Mouse (Mus musculus) neural tube, embryonic 14.5 days (tissue): ENCODE data around the gene Ccdc92b. TPM values are rescaled to one million over a fixed set of nuclear protein-coding genes. Genes with fewer than 3 reads are reported as not detected.

Source experiments
- ATAC-seq: fragments of 200-750 bp; cut with Nextera tagmentation; 2 replicates; pipeline ENCODE4 v1.8.0; 2017; ENCODE audit warnings: low read depth, mild to moderate bottlenecking, moderate TSS enrichment, moderate library complexity
- H3K27ac ChIP-seq: fragments of 300-500 bp; sonication (generic); 2 replicates; pipeline ENCODE4 v1.5.1; 2014; ENCODE audit warnings: low read depth, mild to moderate bottlenecking, control low read depth, low read length, moderate library complexity, mixed read lengths
- H3K27me3 ChIP-seq: fragments of 300-500 bp; sonication (generic); 2 replicates; pipeline ENCODE4 v1.6.1; 2014; ENCODE audit warnings: low read length; ENCODE audit not compliant: control insufficient read depth, insufficient read depth
- H3K36me3 ChIP-seq: fragments of 300-500 bp; sonication (generic); 2 replicates; pipeline ENCODE4 v1.6.1; 2014; ENCODE audit warnings: low read length, mixed read lengths; ENCODE audit not compliant: control insufficient read depth, insufficient read depth
- H3K4me1 ChIP-seq: fragments of 300-500 bp; sonication (generic); 2 replicates; pipeline ENCODE4 v1.6.1; 2014; ENCODE audit warnings: low read length; ENCODE audit not compliant: control insufficient read depth, insufficient read depth
- H3K4me2 ChIP-seq: fragments of 300-500 bp; sonication (generic); 2 replicates; pipeline ENCODE4 v1.6.1; 2014; ENCODE audit warnings: mild to moderate bottlenecking, low read depth, low read length, control low read depth
- H3K4me3 ChIP-seq: fragments of 300-500 bp; sonication (generic); 2 replicates; pipeline ENCODE4 v1.5.1; 2014; ENCODE audit warnings: low read depth, low read length, control low read depth, mixed read lengths
- H3K9ac ChIP-seq: fragments of 300-500 bp; sonication (generic); replicated peaks from 2 replicates; pipeline ENCODE4 v1.6.1; 2014; ENCODE audit warnings: low read depth, mild to moderate bottlenecking, control low read depth, low read length, mixed read lengths
- H3K9me3 ChIP-seq: fragments of 300-500 bp; sonication (generic); 2 replicates; pipeline ENCODE4 v1.6.1; 2016; ENCODE audit warnings: low read length; ENCODE audit not compliant: control insufficient read depth
- WGBS: fragments of 180-500 bp; shearing (Covaris S2); extraction: QIAGEN DNeasy Blood & Tissue Kit; methylation state at CpG from one replicate; pipeline ENCODE4 v1.1.7; 2014; 5-methylcytosine and 5-hydroxymethylcytosine counted together
- polyA plus RNA-seq: library from polyadenylated mRNA; unstranded; fragments of >200 nt; fragmentation: Nextera tagmentation; extraction: Ambion mirVana; gene quantifications from 2 replicates; pipeline ENCODE4 v1.2.1, GENCODE M21; 2014

Gene Ccdc92b
- polyA plus RNA-seq, 1 experiment from 2014 or later, result 4.1 TPM

- no peak overlapping the region for H3K27ac ChIP-seq
- H3K4me3 ChIP-seq, result no peak overlapping the region
- no peaks in the 10 kb centered on the region for H3K36me3 ChIP-seq
- peaks cover 8% of the 10 kb centered on the region; the same call in 1 of the 2 replicates for H3K27me3 ChIP-seq
- H3K4me1 ChIP-seq, result peaks cover 4% of the 10 kb centered on the region; the same call in 1 of the 2 replicates
- H3K9me3 ChIP-seq, result no peaks in the 10 kb centered on the region
- H3K9ac ChIP-seq, result no peak overlapping the region
- WGBS, result 66% methylated on average over 10 of the region's 10 CpGs
- no peak overlapping the region for H3K4me2 ChIP-seq
- no peak for ATAC-seq
Measured at GRCm38 (mm10) chr11:74584946-74585723, 34.3 kb upstream of the Ccdc92b start.

GRCm38 (mm10) chr11:74586401-74586800, 33.0 kb upstream of the Ccdc92b start:
- H3K4me3 ChIP-seq, result no peak overlapping the region
- peaks cover 8% of the 10 kb centered on the region; the same call in 1 of the 2 replicates for H3K27me3 ChIP-seq
- H3K36me3 ChIP-seq, result no peaks in the 10 kb centered on the region
- 61% methylated on average over 5 of the region's 5 CpGs for WGBS
- no peaks in the 10 kb centered on the region for H3K9me3 ChIP-seq
- no peak overlapping the region for H3K4me2 ChIP-seq
- no peak overlapping the region for H3K27ac ChIP-seq
- no peak for ATAC-seq
- H3K9ac ChIP-seq, result no peak overlapping the region
- H3K4me1 ChIP-seq, result peaks cover 4% of the 10 kb centered on the region; the same call in 1 of the 2 replicates

GRCm38 (mm10) chr11:74589401-74590238, 29.8 kb upstream of the Ccdc92b start:
- Histone ChIP-seq H3K27ac (peak overlapping the region; percentile 78), H3K4me3 (peak overlapping the region; percentile 50), H3K9me3 (no peaks in the 10 kb centered on the region), H3K4me2 (peak overlapping the region; percentile 60), H3K36me3 (no peaks in the 10 kb centered on the region), H3K9ac (peak overlapping the region; percentile 84), H3K4me1 (peaks cover 4% of the 10 kb centered on the region; the same call in 1 of the 2 replicates), H3K27me3 (peaks cover 8% of the 10 kb centered on the region; the same call in 1 of the 2 replicates)
- ATAC-seq, result peak; percentile 93
- WGBS, result 2% methylated on average over 66 of the region's 66 CpGs

GRCm38 (mm10) chr11:74590239-74590596, 29.2 kb upstream of the Ccdc92b start:
- peak overlapping the region; percentile 60 for H3K4me2 ChIP-seq

GRCm38 (mm10) chr11:74590691-74591090, 28.7 kb upstream of the Ccdc92b start:
- Histone ChIP-seq H3K27me3 (peaks cover 8% of the 10 kb centered on the region; the same call in 1 of the 2 replicates), H3K4me3 (peak overlapping the region; percentile 50), H3K4me1 (no peaks in the 10 kb centered on the region), H3K36me3 (no peaks in the 10 kb centered on the region), H3K27ac (peak overlapping the region; percentile 78), H3K9me3 (no peaks in the 10 kb centered on the region), H3K4me2 (peak overlapping the region; percentile 60), H3K9ac (peak overlapping the region; percentile 84)
- ATAC-seq, result 0 out of 2 replicates have a peak, but pooled peaks have one; percentile 4
- WGBS, result 31% methylated on average over 13 of the region's 13 CpGs

More at GRCm38 (mm10) chr11:74590239-74590596, 29.2 kb upstream of the Ccdc92b start:
- WGBS, result 0% methylated on average over 25 of the region's 25 CpGs
- no peaks in the 10 kb centered on the region for H3K9me3 ChIP-seq
- peaks cover 8% of the 10 kb centered on the region; the same call in 1 of the 2 replicates for H3K27me3 ChIP-seq
- peak; percentile 62; the same call in 1 of the 2 replicates for ATAC-seq
- peak overlapping the region; percentile 50 for H3K4me3 ChIP-seq
- peak overlapping the region; percentile 84 for H3K9ac ChIP-seq
- peaks cover 2% of the 10 kb centered on the region; the same call in 1 of the 2 replicates for H3K4me1 ChIP-seq
- peak overlapping the region; percentile 78 for H3K27ac ChIP-seq
- H3K36me3 ChIP-seq, result no peaks in the 10 kb centered on the region

GRCm38 (mm10) chr11:74592246-74592645, 27.2 kb upstream of the Ccdc92b start:
- H3K27me3 ChIP-seq, result peaks cover 8% of the 10 kb centered on the region; the same call in 1 of the 2 replicates
- no peak overlapping the region for H3K9ac ChIP-seq
- no peak overlapping the region for H3K4me3 ChIP-seq
- H3K4me2 ChIP-seq, result no peak overlapping the region
- no peaks in the 10 kb centered on the region for H3K9me3 ChIP-seq
- H3K36me3 ChIP-seq, result no peaks in the 10 kb centered on the region
- WGBS, result 81% methylated on average over 3 of the region's 3 CpGs
- no peak for ATAC-seq
- H3K4me1 ChIP-seq, result no peaks in the 10 kb centered on the region
- H3K27ac ChIP-seq, result no peak overlapping the region

GRCm38 (mm10) chr11:74597283-74597989, 22.0 kb upstream of the Ccdc92b start:
- Histone ChIP-seq H3K4me2 (no peak overlapping the region), H3K4me3 (no peak overlapping the region), H3K4me1 (no peaks in the 10 kb centered on the region), H3K27me3 (no peaks in the 10 kb centered on the region), H3K27ac (no peak overlapping the region), H3K9ac (no peak overlapping the region), H3K9me3 (no peaks in the 10 kb centered on the region), H3K36me3 (no peaks in the 10 kb centered on the region)
- WGBS, result 78% methylated on average over 4 of the region's 4 CpGs
- no peak for ATAC-seq

- Histone ChIP-seq H3K27me3 (no peaks in the 10 kb centered on the region), H3K36me3 (no peaks in the 10 kb centered on the region), H3K27ac (no peak overlapping the region), H3K9ac (no peak overlapping the region), H3K9me3 (no peaks in the 10 kb centered on the region), H3K4me2 (no peak overlapping the region), H3K4me3 (no peak overlapping the region), H3K4me1 (no peaks in the 10 kb centered on the region)
- ATAC-seq, result no peak
Measured at GRCm38 (mm10) chr11:74597990-74598337, 21.4 kb upstream of the Ccdc92b start.
